Mouse (Mus musculus): ENCODE data around the gene Ncoa3. TPM values are rescaled to one million over a fixed set of nuclear protein-coding genes. Genes with fewer than 3 reads are reported as not detected.
"Not testable (repeated sequence)": the region's sequence is repeated elsewhere in the genome, so short reads cannot be mapped to it uniquely, and the experiment has no call there.

Gene Ncoa3
- total RNA-seq (2021), result 10 to 100 TPM; 34.6 to 37.8 TPM

DNA sequence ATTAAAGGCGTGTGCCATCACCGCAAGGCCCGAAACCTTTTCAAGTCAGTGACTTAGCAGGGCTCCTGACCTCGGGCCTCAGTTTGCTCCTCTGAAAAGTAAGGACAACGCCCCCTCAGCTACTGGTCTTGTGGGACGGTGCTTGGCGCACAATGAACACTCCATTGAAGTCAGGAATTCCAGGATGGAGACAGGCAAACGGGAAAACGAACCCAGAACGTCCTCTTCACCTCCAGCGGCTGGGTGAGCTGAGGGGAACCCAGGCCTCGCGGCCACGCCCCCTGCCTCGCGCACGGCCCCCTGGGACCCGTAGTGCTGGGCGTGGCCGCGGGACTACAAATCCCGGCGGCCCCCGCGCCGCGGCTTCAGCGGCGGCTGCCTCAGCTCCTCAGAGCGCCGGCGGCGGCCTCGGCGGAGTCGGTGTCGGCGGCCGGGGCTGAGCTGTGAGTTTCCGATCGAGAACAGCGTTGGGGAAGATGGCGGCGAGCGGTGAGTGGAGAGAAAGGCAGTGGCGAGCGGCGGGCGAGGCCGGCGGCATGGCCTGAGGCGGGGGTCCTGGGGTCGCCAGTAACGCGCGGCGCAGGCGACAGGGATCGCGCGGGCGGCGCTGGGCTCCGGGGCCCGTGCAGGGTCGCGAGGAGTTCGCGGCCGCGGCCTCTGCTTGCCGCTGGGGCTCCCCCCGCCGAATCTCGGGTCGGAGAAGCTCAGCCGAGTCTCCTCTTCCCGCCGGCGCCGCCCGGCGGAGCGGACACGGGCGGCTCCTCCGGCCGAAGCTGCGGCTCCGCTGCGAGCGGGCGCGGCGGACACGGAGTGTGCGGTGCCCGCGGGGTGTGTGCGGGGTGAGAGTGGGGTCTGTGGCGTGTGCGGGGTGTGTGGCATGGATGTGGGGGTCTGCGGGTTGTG, at the start of gene Ncoa3:
Gene Ncoa3, plus strand, starts transcription at position 367 of the 903 bp plus-strand sequence.
- peak; percentile 86 to 89 for DNase-seq

DNA sequence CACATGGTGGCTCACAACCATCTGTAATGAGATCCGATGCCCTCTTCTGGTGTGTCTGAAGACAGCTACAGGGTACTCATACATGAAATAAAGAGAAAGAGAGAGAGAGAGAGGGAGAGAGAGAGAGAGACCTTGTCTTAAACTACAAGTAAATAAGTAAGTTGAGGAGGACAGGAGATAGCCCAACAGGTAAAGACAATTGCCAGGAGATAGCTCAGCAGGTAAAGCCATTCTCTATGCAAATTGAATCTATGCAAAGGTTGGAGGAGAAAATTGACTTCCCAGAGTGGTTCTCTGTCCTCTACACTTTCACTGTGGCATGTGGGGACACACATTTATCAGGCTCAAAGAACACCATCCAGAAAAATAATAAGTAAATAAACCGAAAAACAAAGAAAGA, 49.3 kb upstream of the Ncoa3 start:
- DNase-seq, result no peak

DNA sequence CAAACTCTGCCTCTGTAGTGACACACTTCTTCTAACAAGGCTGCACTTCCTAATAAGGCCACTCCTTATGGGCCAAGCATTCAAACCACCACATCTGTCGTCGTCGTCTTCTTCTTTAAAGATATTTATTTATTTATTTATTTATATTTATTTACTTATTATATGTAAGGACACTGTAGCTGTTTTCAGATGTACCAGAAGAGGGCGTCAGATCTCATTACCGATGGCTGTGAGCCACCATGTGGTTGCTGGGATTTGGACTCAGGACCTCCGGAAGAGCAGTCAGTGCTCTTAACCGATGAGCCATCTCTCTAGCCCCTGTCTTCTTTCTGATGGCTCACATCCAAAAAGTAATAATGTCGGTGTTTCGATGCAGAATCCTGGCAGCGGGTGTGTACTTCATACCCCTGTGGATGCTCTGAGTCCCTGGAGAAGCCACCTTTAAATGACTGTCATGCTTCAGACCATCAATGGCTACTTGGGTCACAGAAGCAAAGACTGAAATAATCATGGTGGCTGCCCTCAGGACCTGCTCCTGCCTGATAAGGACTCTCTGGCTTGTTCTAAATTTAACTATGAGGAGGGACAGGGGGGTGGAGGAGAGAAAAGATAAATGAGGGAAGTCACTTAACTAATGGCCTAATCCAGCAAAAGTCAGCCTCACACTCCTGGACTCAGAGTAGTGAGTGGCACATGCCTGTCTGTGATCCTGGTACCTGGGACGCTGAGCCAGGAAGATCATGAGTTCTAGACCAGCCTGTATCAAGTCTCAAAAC, 47.7 kb upstream of the Ncoa3 start:
- DNase-seq, result no peak

DNA sequence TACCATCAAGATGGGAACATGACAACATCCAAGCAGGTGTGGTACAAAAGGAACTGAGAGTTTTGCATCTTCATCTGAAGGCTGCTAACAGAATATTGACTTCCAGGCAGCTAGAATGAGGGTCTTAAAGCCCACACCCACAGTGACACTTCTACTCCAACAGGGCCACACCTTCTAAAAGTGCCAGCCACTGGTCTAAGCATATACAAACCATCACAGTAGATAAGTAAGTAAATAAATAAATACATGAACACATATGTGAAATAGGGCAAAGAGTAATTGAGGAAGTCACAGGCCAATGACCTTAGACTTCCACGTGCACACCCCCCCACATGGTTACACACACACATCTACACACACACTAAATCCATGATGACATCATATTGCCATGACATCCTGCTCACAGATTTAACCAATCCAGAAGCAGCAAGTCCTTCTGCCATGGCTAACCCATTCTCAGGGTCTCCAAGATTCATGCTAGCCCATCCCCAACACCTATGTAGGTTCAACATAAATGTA, 46.3 kb upstream of the Ncoa3 start:
- no peak for DNase-seq

DNA sequence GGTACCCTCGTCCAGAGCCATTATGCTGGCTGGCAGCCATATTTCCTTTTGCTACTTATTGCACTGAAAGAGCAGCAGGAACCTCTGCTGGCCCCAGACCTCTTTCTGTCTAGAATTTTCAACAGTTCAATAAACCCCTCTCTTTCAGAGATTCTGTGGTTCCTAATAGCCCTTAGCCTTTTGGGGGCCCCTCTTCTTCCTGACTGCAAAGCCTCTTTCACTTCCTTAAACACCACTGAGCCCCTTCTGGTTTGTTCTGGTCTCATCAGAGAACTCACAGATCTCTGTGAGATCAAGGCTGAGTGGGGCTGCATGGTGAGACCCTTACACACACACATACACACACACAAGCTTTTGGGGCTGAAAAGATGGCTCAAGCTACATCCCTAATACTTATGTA, 44.4 kb upstream of the Ncoa3 start:
- no peak for DNase-seq

DNA sequence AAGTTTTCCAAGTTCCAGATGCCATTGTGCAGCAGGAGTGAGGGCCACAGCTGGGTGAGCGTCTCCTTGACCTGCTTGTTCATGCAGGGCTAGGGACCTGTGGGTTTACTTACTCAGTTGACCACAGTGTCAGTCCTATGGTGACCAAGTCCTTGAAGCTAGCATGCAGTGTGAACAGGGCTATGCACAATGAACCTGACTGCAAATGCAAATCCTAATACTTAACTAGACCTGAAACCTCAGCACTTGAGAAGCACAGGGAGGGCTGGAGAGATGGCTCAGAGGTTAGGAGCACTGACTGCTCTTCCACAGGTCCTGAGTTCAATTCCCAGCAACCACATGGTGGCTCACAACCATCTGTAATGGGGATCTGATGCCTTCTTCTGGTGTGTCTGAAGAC, 43.7 kb upstream of the Ncoa3 start:
- DNase-seq, result not testable (repeated sequence)

DNA sequence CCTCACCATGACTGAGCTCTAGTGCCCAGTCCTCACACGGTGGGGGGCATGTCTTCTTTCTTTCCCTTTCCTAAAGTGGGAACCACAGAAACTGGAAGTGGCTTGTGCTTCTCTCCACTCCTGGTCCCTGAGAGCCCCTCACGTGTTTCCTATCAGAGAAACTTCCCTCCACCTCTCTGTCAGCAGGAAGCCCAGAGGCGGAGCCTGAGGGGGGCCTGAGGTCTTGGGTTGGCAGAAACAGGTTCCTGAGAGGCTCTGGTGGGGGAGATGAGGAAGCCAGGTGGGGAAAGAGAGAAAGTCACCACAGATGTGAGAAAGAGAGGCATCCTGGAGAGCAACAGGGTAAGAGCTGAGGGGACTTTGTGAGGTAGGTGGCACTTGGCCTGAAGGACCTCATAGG, 42.7 kb upstream of the Ncoa3 start:
- DNase-seq, result peak in 1 of 2 experiments; percentile 21

DNA sequence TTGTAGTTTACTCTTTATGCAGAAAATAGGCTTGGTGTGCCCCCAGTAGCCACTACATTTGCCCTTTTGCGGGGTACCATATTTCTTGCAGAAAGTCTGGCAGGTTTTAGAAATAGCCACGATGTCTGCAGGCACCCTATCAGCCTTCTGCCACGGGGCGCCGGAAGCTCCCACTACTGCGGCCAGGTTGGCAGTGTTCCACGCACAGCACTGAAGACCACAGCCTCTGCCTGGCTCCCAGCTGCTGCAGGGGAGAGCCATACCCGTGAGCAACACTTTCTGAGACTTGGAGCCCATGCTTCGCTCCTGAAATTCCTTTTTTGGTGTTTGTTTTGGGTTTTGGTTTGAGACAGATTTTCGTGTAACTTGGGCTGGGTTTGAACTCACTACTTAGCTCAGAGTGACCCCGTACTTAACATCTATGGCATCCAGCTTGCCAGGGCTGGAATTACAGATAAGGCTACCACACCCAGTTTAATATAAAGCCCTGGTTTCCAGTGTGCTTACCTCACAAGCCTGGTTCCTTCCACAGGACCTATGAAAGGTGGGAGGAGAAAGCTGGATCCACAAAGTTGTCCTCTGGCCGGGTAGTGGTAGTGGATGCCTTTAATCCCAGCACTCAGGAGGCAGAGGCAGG, 40.9 kb upstream of the Ncoa3 start:
- DNase-seq, result peak in 1 of 2 experiments; percentile 14

DNA sequence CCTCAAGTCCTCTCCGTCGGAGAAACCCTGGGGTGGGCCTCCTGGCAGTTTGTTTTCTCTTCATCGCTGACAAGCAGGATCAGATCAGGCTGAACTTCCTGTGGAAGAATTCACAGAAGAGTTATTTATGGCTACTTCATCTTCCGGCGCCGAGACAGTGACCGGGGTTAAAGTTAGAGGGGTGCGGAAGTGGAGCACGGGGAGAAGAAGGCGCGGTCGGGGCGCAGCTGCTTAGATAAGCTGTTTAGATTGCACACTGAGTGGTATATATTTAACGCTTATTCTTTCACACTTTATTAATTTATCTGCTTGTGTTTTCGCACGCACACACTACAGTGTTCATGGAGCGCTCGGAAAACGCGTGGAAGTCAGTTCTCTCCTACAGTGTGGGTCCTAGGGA, 37.6 kb upstream of the Ncoa3 start:
- DNase-seq, result peak in 1 of 2 experiments; percentile 15

DNA sequence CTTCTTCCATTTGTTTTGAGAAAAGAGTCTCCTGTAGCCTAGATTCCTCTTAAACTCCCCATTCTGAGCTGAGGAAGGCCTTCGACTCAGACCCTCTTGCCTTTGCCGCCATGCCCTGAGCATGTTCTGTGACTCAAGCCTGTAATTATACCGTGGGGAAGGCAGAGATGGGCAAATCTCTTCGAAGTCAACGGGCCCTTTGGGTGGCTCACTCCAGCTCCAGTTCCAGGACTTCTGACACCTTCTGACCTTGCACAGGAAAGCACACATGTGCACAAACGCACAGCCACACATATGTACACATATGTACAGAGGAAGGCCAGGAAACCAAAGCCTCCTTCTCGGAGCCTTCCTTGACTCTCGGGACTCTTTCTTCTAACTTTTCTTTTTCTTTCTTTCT, 37.0 kb upstream of the Ncoa3 start:
- no peak for DNase-seq

DNA sequence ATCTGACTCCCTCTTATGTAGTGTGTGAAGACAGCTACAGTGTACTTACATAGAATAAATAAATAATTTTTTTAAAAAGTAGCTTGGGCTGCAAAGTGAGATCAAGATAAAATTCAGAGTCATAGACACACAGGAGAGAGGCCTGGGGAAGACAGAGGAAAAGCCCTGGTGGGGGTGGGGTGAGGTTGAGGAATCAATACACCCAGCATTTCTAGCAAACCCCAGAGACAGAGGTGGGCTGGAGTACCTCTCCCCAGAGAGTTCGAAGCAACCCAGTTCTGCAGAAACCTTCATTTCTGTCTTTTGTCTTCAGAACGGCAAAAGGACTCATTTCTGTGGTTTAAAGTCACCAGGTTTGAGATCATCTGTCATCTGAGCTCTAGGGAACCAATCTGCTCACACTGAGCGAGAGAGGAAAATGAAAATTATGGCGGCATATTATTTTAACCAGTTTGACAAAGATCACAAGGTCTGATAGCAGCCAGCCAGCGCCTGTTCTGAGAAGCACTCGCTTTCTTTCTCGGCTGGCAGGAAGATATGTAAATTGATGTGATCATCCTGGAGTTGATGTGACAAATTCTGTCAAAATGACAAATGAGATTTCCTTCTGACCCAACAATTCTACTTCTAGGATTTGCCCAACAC, 36.2 kb upstream of the Ncoa3 start:
- no peak for DNase-seq

DNA sequence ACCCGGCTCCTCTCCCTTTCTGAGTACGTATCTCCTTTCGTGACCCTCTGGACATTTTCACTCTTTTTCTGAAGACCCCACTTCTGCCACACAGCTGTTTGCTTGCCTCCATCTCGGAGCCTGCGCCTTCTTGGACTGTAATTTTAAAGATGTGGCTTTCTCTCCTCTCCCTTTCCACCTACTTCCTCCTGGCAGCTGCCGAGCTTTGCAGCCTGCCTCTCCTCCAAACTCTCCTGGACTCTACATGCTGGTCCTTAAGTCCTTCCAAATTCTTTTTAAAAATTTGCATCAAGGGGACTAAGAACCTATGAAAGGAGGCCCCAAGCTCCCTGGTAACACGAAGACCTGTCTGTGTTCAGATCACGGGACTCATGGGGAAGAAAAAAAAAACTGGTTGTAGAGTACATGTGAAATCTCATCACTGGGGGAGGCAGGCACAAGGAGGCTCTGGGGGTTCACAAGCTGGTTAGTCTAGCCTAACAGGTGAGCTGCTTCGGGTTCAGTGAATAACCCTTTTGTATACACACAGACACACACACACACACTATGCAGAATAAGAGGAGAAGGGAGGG, 35.1 kb upstream of the Ncoa3 start:
- DNase-seq, result no peak

DNA sequence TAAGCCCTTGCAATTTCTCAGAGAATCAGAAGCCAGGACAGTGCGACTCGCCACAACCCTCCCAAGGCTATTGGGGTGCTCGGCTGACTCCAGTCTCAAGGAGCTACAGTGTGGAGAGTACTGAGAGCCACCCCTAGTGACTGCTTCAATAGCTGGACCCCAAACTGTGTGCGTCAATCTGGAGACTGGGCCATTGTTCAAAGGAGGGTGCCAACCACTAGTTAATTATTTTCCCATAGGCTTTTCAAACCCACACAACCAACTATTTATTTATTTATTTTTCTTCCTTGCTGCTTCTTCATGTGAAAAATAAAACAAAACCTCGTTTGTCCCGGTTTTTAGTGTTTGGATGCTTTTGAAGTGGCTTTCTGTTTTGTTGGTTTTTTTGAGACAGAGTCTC, 33.9 kb upstream of the Ncoa3 start:
- no peak for DNase-seq

DNA sequence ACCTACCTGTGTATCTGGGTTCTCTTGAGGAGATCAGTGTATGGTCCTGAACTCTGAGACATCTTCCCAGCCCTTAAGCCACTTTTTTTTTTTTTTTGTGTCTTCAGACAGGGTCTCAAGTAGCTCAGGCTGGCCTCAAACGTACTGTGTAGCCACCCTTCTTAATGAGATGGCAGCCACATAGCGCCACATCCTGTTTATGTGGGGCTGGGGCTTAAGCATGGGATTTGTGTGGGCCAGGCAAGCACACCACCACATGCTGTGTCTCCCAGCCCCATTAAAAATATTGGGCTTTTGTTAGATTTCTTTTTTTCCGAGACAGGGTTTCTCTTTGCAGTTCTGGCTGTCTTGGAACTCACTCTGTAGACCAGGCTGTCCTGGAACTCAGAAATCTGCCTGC, 31.7 kb upstream of the Ncoa3 start:
- DNase-seq, result no peak

DNA sequence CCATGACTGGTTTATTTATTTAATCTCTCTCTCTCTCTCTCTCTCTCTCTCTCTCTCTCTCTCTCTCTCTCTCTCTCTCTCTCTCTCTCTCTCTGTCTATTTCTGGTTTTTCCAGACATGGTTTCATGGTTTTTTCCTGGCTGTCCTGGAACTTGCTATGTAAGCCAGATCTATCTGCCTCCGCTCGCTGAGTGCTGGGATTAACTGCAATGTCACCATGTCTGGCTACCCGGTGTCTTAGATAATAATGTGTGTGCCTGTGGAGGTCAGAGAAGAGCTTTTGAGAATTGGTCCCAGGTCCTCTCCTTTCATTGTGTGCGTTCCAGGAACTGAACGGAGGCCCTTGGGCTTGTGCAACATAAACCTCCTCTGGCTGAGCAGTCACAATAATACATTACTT, 29.6 kb upstream of the Ncoa3 start:
- DNase-seq, result no peak

DNA sequence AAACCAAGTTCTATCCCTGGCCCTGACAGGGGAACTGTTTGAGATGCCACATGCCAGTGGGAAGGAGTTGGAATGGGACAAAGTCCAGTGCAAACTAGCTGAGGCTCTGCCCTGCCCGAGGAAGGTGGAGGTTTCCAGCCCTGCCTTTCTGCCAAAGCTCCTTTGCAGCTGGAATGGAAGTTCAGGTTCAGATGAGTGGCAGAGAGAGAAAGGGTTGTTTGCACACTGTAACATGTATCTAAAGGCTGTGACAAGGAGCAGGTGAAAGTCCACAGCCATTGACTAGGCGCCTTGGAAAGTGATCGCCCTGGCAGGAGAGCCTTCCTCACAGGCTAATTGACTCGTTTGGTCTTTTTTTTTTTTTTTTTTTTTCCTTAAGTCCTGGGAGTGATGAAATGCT, 28.3 kb upstream of the Ncoa3 start:
- DNase-seq, result no peak

DNA sequence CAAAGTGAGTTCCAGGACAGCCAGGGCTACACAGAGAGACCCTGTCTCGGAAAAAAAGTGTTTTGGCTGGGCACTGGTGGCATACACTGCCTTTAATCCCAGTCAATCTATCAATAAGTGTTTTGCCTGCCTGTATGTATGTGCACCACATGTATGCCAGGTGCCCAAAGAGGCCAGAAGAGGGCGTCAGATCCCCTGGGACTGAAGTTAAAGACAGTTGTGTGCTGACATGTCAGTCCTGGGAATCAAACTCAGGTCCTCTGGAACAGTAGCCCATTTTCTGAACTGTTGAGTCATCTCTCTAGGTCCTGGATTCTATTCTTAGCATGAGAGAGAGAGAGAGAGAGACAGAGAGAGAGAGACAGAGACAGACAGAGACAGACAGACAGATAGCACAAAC, 25.4 kb upstream of the Ncoa3 start:
- no peak for DNase-seq

DNA sequence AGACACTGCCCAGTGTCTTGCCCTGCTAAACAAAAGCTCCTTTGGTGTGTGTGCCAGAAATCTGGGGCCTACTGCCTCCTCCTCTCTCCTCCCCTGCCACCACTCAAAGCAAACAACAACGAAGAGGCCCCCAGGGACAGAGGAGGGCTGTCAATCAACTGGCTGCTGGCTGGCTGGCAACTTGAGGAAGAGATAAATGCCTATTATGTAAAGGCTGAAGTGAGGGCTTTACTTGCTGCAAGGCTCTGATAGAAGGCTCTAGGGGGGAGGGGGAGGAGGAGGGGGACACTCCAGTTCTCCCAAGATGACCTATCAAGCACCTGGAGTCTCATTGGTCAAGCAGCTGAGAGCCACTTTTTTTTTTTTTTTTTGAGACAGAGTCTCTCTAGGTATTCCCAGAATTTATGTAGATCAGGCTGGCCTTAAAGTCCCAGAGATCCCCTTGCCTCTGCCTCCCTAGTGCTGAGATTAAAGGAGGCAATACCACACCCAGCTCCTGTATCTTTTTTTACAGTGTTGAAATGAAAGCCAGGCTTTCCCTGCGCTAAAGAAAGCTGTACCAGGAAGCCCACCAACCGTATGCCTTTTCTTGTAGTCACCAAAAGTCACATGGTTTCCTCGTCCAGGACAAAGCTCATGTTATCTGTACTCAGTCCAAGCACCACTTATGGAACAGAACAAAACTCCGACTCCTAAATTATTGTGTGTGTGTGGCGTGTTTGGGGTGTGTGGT, 24.4 kb upstream of the Ncoa3 start:
- peak in 1 of 2 experiments; percentile 6 for DNase-seq

DNA sequence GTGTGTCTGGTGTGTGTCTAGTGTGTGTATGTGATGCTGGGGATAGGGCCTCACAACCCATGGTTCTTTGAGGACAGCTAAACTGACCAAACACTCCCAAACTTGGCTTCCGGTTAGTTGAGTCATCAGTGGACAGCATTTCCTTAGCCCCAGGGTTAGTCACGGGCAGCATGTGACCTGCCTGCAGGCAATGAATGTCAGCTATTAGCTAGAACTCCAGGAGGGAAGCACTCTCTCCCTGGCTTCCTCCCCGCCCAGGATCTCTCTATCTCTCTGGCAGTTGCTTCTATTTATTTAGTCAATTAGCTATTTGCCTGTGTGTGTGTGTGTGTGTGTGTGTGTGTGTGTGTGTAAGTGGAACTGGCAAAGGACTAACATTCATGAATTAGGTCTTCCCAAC, 23.6 kb upstream of the Ncoa3 start:
- no peak for DNase-seq

DNA sequence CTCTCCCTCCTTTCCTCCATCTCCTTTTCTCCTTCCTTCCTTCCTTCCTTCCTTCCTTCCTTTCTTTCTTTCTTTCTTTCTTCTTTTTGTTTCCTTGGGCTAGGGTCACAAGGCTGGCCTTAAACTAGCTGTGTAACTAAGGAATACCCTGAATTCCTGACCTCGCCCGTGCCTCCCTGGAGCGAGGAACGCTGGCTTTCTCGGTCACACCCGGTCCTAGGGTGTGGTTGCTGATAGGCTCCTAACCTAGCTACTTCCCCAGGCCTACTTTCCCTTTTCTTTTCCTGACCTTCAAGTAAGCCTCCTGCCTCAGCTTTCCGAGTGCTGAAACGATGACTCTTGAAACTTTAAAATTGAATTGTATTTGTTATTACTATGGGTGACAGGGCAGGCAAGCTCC, 23.0 kb upstream of the Ncoa3 start:
- no peak for DNase-seq

DNA sequence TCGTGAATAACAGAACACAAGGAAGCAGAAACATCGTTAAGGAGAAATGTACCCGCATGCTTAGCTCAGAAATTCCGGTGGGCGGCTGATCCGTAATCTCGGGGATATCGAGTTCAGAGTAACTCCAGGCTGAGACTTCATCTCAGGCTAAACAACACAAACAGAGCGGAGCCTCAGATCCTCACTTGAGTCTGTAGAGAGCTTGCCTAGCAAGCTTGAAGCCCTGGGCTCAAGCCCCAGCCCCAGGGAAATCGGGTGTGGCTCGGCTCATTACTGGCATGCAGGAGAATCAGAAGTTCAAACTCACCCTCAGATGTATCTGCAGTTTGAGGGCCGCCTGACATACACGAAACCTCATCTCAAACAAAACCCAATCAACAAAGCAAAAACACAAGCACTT, 22.5 kb upstream of the Ncoa3 start:
- DNase-seq, result no peak

Data from layer of hippocampus, postnatal 36 days (tissue).